Mouse (Mus musculus): ENCODE results near the gene Akap13.

Gene Akap13

GRCm38 (mm10) chr7:75455223-75456151, at the start of gene Akap13:
TSS of gene Akap13 (plus strand) at chr7:75455534.
- DNase-seq = peak; percentile 98

DNA sequence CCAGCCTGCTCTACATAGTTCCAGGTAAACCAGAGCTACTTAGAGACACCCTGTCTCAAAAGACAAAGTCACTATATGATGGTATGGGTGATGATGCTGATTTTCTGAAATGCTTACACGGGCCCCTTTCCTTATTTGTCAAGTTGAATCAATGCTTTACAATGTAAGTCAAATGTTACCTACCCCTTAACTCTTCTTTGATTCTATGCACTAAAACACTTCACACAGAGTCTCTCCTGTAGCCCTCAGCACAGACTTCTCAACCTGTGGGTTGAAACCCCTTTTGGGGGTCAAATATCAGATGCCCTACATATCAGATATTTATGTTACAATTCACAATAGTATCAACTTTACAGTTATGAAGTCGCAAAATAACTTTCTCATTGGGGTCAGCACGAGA, 44.7 kb upstream of the Akap13 start:
- no peak for DNase-seq

- DNase-seq = no peak
Measured at GRCm38 (mm10) chr7:75411226-75411625, 44.1 kb upstream of the Akap13 start.

- DNase-seq = no peak
Measured at GRCm38 (mm10) chr7:75412011-75412510, 43.3 kb upstream of the Akap13 start.

DNA sequence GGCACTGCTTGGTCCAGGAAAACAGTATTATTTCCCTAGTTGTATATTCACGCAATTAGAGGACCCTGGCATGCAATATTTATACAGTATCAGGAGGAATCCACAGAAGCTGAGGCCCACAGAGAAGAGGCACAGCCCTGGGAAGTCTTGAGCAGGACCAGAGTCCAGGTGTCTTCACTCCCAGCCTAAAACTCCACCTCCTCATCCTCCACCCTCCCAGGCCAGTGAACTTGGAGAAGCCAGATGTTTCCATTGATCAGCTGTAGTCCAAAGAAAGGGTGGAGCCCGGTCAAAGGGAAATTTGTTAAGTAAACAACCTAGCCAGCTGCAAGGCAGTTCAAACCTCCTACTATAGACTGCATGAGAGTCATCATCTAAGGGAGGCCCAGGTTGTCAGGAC, 42.8 kb upstream of the Akap13 start:
- peak; percentile 14 to 15 for DNase-seq

DNA sequence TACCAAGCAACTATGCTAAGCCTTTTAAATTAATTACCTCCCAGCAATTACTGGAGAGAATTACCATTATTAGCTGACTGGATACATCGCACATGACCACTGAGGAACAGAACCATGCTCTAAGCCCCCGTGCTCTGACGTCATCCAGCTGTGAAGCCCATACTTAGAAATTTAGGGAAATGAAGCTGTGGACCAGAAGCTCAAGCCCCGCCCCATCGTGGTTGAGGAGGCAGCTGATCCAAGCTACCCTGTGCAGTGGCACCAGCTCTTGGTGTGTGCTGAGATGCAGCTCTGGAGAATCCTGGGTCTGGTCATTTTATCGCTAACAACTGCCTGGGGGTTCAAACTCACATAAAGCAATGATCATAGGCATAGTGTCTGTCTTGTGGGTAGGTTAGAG, 41.4 kb upstream of the Akap13 start:
- peak in 1 of 2 experiments; percentile 13 for DNase-seq

DNA sequence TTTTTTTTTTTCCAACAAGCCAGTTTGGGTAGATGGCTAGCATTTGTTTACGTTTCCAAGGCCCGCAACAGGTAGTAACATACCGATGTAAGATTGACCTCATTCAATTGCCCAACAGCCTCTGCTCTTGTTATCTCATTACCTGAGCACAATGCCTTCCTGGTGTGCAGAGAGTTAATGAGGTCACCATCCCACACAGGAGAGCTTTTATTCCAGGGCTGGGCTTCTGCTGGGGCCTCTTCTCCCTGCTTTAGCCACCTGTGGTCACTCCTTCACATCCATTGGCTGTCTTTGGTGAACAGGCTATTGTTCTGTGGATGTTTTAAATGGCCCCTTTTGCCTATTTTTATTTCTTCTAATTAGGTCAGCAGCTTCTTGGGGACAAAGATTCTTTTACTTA, 41.0 kb upstream of the Akap13 start:
- no peak for DNase-seq

DNA sequence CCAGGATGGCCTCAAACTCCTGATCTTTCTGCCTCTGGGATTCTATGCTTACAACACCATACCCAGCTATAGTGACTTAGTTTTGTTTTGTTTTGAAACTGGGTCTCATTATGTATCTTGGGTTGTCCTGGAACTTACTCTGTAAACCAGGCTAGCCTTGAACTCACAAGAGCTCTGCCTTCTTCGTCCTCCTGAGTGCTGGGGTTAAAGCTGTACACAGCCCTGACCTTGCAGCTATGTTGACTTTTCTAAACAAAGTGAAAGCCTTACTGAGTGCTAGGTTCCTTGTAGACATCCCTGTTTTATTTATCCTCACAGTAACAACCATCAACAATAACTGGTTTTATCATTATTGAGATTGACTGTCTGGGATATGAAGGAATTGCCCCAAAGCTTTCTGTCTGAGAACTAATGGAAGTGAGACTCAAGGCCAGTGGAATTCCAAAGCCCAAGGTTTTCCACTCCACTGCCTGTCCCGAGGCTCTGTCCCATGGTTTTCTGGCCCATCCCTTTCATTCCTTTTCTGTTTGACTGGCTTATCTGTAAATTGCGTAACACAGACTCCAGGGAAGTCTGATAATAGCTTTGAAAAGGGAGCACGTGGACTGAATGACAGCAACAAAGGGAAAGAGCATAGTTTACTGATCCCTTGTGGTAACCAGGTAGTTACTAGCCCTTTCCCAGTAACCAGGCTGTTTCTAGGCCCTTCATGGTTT, 40.0 kb upstream of the Akap13 start:
- peak; percentile 35 to 63 for DNase-seq

- DNase-seq = no peak
Measured at GRCm38 (mm10) chr7:75415882-75416585, 39.3 kb upstream of the Akap13 start.

DNA sequence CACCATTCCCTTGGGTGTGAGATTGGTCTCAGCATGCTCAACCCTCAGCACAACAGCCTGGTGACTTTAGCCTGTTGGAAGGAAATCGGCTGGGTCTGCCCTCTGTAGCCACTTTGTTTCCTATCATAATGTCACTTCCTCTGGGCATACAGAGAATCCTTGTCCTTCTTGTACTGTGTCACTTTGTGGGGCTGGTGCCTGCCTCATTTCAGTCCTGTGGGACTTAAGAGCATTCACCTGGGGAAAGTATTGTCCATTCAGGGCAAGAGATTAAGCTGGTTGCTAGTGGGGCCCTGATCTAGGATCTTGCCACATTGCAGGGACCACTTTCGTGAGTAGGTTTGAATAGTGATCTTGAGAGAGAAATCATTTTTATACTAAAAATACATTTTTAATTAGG, 34.4 kb upstream of the Akap13 start:
- no peak for DNase-seq

DNA sequence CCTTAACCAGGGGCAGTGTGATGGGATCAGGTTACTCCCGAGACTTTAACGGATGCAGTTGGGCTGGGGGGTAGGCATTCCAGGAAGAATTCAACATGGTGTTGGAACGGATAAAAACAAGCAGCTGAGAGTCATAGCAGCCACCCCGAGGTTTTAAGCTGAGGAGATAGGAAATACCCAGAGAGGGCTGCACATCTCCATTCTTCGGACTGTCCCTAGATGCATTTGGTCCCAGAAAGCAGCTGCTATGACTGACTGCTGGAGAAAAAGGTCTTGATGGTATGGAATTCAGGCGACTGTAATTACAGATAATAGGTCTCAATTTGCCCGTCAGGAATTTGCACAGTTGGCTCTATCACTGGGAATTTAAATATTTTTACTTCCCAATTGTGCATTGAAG, 31.2 kb upstream of the Akap13 start:
- no peak for DNase-seq

DNA sequence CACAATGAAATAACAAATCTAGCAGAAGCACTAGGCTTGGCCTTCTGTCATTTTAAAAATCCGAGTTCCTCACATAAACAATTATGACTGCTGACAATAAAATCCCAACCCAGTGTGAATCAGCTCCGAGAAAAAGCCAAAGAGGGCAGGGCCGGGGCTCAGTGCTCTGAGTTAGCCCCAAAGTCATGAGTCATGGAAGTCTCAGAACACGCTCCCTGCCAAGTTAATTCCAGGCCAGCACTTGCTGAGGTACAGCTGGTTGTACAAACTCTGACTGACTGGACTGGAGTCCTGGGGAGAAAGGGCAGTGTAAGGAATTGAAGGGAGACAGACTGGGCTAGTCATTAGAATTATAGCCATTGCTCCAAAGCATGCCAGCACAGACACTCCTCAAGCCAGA, 28.0 kb upstream of the Akap13 start:
- peak; percentile 70 to 81 for DNase-seq

DNA sequence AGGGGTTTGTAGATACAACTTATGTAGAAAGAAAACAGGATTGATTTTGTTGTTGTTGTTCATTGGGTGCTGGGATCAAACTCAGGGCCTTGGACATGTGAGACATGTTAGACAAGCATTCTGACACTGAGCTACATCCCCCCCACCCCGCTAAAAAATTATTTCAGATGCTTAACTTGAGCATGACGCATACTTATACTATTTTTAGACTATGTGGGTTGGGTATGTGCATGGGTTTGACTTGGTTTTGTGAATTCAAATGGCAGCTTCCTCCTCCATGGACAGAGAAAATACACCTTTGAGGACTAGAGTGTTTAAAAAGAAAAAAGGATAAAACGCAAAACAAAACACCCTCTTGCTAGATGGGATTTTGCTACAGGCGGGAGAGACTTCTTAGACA, 26.4 kb upstream of the Akap13 start:
- no peak for DNase-seq

GRCm38 (mm10) chr7:75430550-75430949, 24.8 kb upstream of the Akap13 start:
- no peak for DNase-seq

- no peak for DNase-seq
Measured at GRCm38 (mm10) chr7:75431043-75431442, 24.3 kb upstream of the Akap13 start.

GRCm38 (mm10) chr7:75432046-75432445, 23.3 kb upstream of the Akap13 start:
- no peak for DNase-seq

DNA sequence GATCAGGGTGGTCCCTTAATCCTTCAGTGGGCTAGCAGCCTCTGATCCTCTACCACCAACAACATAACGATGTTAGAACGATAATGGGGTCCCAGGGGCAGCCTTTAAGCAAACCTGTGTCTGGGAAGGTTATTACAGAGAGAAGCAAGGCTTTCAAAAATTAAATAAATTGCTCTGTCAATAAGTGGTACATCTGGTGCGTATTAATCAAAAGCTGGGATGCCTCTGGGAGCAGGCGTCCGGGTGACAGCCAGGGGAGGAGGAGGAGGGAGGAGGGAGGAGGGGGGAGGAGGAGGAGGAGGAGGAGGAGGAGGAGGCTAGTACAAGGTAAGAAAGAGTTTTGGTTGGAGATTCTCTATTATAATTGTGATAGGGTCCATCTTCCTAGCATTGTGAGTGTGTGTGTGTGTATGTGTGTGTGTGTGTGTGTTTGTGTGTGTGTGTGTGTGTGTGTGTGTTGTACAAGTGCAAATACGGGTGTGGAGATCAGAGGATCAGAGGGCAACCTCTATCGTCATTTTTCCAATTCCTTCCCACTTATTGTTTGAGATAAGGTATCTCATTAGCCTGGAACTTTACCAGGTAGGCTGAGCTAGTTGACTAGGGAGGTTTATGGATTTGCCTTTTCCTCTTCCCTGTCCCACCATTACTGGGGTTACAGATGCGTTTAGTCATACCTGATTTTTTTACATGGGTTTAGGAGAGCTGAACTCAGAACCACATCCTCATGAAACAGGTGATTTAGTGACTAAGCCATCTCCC, 18.7 kb upstream of the Akap13 start:
- no peak for DNase-seq

DNA sequence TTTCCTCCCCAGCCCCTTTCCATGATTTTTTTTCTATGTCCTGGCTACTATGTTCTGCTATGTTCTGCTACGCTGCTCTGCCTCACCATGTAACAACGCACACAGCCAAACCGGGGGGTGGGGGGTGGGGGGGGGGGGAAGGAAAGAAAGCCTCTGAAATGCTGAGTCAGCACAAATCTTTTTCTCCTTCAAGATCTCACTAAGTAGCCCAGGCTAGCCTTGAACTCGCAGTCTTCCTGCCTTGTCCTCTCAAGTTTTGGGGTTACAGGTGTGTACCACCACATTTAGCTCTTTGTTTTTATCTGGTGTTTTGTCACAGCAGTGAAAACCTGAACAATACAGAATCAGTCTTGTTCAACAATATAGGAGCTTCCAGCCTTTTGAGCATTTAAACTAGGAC, 15.8 kb upstream of the Akap13 start:
- no peak for DNase-seq

GRCm38 (mm10) chr7:75440241-75440640, 15.1 kb upstream of the Akap13 start:
- no peak for DNase-seq

DNA sequence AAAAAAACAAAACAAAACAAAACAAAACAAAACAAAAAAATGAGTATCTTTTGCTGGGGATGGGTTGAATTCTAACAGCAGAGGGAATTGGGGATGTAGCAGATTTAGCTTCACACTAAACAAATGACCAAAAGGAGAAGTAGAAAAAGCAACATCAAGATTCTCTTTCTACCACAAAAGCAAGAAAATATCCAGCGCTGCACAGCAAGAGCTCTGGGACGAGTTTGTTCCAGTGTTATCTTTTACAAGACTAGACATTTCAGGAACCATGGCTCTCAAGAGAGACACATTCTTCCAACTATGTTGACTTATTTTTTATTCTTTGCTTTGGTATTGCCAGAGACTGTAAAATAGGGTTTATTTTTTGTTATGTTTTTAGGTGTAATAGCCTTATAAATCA, 13.4 kb upstream of the Akap13 start:
- DNase-seq = no peak

DNA sequence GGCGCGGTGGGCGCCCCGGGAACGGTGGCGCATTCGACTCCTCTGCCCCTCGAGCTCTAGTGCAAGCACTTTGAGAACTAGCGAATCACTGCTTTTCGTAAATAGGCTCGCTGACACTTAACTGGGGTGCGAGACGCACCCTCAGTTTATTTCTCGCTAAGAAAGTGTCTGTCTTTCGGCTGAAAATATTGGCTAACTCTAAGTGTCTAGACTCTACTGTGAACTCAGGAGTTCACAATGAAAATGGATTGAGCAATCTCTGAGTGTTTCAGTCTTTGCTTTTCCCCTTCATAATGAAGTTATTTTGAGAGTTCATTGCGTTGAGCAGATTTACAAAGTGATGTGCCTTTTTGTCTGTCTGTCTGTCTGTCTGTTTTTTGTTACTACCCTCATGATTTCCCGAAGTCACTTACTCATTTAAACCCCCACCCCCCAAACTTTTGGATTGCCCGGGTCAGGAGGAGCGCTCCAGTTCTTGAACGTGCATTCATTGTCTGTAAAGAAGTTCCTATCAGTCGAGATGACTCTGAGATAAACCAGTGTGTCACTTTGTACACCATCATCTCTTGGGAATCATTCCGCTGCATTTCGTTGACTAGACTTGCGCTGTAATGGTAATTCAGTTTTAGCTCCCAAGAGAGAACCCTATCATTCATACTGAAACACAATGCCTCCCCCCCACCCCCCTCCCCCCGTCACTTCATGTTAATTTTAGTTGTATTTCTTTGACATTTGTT, 986 bp downstream of the Akap13 start:
- DNase-seq = no peak

GRCm38 (mm10) chr7:75460290-75460689, 5.0 kb downstream of the Akap13 start:
- DNase-seq = no peak
